Mouse (Mus musculus) R1 (cell line): Measurements from ENCODE around the gene Sds.

Experiments
- DNase-seq: peaks from one replicate; pipeline ENCODE4 v3.0.0-alpha.2; 2018; ENCODE audit warnings: low read depth, low spot score

Gene Sds

GRCm38 (mm10) chr5:120476296-120476695, at the start of gene Sds:
Gene Sds (plus strand): TSS chr5:120476526.
- no peak for DNase-seq

GRCm38 (mm10) chr5:120426572-120426971, 49.8 kb upstream of the Sds start:
- no peak for DNase-seq

- no peak for DNase-seq
These were observed 48.8 kb upstream of the Sds start for GRCm38 (mm10) chr5:120427451-120427938.

GRCm38 (mm10) chr5:120428189-120428838, 48.0 kb upstream of the Sds start:
- DNase-seq, result no peak

- peak; percentile 71 for DNase-seq
These were observed 47.3 kb upstream of the Sds start for GRCm38 (mm10) chr5:120428990-120429389.

- no peak for DNase-seq
These were observed 46.6 kb upstream of the Sds start for GRCm38 (mm10) chr5:120429692-120430091.

GRCm38 (mm10) chr5:120431001-120431583, 45.2 kb upstream of the Sds start:
- peak; percentile 71 for DNase-seq

- DNase-seq, result peak; percentile 72
These were observed 44.5 kb upstream of the Sds start, which contains the start of gene Lhx5 for GRCm38 (mm10) chr5:120431649-120432485. Gene Lhx5 (plus strand): TSS chr5:120431699.

- no peak for DNase-seq
These were observed 43.8 kb upstream of the Sds start for GRCm38 (mm10) chr5:120432486-120433015.

GRCm38 (mm10) chr5:120433135-120433760, 43.1 kb upstream of the Sds start:
- no peak for DNase-seq

- DNase-seq, result peak; percentile 22
These were observed 42.0 kb upstream of the Sds start for GRCm38 (mm10) chr5:120434231-120434735.

- peak; percentile 53 for DNase-seq
These were observed 41.2 kb upstream of the Sds start for GRCm38 (mm10) chr5:120435006-120435681.

GRCm38 (mm10) chr5:120435731-120436501, 40.4 kb upstream of the Sds start:
- DNase-seq, result peak; percentile 59

GRCm38 (mm10) chr5:120436885-120437495, 39.3 kb upstream of the Sds start:
- DNase-seq, result peak; percentile 69

- DNase-seq, result no peak
These were observed 38.8 kb upstream of the Sds start for GRCm38 (mm10) chr5:120437539-120437938.

- peak; percentile 48 for DNase-seq
These were observed 38.3 kb upstream of the Sds start for GRCm38 (mm10) chr5:120437986-120438385.

GRCm38 (mm10) chr5:120438469-120438868, 37.9 kb upstream of the Sds start:
- no peak for DNase-seq

- DNase-seq, result peak; percentile 53
These were observed 37.2 kb upstream of the Sds start for GRCm38 (mm10) chr5:120438991-120439710.
